Mouse (Mus musculus) heart, adult 11 months (tissue): ENCODE data around the gene Ugcg.

Experiments
- DNase-seq: peaks from one replicate; pipeline ENCODE4 v3.0.0; 2022

Gene Ugcg

DNA sequence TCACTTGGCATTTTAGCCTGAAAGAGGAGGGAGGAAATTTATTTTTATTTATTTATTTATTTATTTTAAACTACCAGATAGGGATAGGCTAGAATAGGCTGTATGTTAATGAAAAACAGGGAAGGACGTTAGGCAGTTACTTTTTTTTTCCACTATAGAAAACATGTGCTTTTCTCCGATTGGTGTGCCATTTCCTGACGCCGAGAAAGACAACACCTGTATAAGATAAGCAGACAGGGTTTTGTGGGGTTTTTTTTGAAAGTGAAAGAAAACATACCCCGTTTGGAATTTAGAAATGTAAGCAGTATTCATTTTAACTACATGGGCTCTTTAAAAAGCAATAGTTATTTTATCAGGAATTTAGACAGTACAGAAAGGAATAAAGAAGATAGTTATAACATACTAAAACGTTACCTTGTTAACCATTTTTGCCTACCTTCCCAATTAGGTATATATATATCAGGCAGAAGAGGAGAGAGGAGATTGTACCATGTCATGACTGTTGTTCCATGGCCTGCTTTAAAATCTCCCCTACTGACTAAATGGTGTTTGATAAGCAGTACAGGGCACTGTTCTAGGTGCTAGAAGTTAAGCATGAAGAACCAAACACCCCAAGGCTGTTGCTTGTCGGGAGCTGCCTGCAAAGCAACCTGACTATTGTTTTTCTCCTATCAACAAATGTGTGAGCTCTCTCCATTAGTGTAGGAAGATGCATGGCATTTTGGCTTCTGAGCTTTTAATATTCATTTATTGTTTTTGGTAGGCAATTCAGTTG, 1.8 kb downstream of the Ugcg start:
- DNase-seq, result peak; percentile 58

GRCm38 (mm10) chr4:59194731-59195496, 5.9 kb downstream of the Ugcg start:
- DNase-seq, result peak; percentile 85

- DNase-seq, result peak; percentile 83
Measured at GRCm38 (mm10) chr4:59196346-59197077, 7.5 kb downstream of the Ugcg start.

- DNase-seq, result peak; percentile 82
Measured at GRCm38 (mm10) chr4:59197078-59197424, 8.0 kb downstream of the Ugcg start.

DNA sequence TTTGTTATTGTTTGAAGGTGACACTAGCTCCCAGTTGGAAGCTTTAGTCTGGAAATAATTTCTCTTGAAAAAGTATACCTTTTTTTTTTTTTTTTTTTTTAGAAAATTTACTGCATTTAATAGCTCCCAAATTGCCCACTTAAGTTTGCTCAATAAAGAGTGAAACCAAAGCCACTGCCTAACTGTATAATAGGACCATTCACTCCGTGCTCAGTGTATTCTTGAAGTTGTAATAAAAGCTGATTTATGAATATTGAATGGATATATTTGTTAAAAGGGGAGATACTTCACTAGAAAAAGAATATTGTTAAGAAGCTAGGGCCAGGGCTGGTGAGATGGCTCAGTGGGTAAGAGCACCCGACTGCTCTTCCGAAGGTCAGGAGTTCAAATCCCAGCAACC, 8.4 kb downstream of the Ugcg start:
- peak; percentile 13 for DNase-seq

- DNase-seq, result peak; percentile 97
Measured at GRCm38 (mm10) chr4:59199341-59199740, 10.3 kb downstream of the Ugcg start.

- DNase-seq, result peak; percentile 92
Measured at GRCm38 (mm10) chr4:59199805-59200204, 10.7 kb downstream of the Ugcg start.

- peak; percentile 65 for DNase-seq
Measured at GRCm38 (mm10) chr4:59200636-59201035, 11.6 kb downstream of the Ugcg start.

DNA sequence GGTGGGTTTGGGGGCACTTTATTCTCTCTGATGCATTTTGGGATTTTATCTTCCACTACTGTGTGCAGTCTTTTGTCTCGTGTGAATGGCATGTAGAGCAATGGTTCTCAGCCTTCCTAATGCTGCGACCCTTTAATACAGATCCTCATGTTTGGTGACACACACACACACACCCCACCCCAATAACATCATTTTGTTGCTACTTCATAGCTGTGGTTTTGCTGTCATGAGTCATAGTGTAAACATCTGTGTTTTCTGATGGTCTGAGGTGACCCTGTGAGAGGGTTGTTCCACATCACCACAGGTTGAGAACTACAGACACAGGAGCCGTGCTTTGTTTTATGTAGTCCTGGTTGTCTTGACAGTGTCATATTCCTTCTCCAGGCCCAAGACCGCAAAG, 15.6 kb downstream of the Ugcg start:
- DNase-seq, result peak; percentile 73

DNA sequence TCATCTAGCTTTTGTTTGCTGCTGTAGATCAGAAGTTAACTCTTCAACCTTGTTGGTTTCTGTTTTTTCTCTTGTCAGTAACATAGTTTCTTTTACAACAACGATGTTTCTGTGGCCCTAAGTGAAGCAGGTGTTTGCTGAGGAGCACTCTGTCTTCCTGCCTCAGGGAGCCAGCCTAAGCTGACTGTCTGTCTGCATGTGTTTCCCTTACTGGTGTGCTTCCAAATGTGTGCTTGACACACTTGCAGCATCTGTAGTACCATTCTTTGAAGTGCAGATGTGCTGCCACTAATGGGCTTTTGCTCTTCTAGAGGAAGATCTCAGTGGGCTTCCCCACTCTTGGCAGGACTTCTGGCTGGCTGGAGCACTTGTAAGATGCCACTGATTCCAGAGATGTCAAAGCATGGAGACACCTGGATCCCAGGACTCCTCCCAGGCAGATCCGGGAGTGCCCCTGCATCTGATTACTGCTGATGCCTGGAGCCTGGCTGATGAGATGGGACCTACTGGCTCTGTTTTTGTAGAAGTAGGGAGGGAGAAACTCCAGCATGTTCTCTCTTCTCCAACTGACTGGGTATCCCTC, 16.8 kb downstream of the Ugcg start:
- peak; percentile 75 for DNase-seq

- DNase-seq, result peak; percentile 49
Measured at GRCm38 (mm10) chr4:59206600-59206999, 17.5 kb downstream of the Ugcg start.

GRCm38 (mm10) chr4:59208607-59209006, 19.6 kb downstream of the Ugcg start:
- peak; percentile 29 for DNase-seq

- DNase-seq, result peak; percentile 76
Measured at GRCm38 (mm10) chr4:59211181-59211580, 22.1 kb downstream of the Ugcg start.

DNA sequence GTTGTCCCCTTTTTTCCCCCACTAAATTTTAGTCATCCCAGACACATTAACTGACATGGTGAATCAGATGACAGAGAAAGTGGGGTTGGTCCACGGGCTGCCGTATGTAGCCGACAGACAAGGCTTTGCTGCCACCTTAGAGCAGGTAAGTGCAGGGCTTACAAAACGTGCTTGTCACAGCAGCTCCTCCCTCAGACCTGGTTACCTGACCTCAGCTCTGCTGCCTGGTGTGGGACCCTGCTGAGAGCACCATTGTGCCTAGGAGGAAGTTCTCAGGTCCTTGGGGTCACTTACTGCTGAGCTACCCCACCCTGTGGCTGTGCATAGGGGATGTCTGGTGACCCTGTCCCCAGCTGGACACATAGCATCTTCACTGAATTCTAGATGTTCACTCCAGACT, 24.8 kb downstream of the Ugcg start:
- DNase-seq, result peak; percentile 53

DNA sequence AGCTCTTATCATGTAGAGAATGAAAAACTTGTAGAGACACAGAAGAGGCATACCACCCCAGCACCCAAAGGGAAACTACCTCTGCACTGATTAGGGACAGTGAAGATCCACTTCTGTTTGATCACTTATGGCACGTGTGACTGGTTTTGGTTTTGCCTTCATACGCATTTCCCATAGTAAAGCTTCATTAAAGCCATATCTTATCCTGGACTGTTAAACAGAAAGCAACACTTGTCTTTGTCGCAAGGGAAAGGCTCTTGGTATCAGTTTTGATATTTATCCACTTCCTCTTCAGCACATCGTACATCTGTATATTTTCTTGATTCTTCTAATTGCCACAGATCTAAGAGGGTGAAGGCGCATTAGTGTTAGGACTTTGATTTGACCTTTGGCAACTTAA, 25.6 kb downstream of the Ugcg start:
- no peak for DNase-seq

GRCm38 (mm10) chr4:59215585-59215984, 26.5 kb downstream of the Ugcg start:
- peak; percentile 37 for DNase-seq

GRCm38 (mm10) chr4:59217101-59217500, 28.0 kb downstream of the Ugcg start:
- DNase-seq, result no peak

DNA sequence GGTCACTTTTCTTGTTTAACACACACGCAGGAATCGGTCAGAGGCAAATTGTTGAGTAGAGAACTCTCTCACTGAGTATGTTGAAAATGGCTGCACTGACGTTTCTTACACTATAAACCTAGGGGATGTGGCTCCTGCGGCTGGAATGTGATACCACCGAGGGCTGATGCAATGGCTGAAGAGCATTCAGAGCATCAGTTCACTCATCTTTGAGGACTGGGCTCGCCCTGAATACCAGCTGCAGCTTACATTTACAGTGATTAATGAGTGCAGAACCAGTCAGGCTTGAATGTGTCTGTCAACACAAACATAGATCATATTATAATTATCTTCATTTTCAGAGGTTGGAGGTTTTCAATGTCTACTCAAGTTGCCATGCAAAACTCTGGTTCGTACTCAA, 29.1 kb downstream of the Ugcg start:
- DNase-seq, result peak; percentile 41

DNA sequence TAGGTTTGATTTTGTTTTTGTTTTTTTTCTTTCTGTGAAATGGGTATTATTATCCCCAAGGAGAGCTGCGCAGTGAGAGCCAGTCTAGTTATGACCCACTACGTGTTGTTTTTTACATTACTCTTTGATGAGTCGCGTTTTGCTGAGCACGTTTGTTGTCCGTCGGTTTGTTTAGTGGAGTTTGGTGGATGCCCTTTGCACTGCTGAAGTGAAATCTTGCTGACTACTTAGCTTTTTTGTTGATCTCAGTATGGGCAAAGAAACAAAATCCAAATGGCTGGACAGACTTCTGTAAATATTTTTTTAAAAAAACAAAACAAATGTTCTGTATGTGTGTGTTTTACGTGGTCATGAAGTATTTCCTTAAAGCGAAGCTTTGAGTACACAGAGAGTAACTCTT, 33.2 kb downstream of the Ugcg start:
- DNase-seq, result peak; percentile 41

DNA sequence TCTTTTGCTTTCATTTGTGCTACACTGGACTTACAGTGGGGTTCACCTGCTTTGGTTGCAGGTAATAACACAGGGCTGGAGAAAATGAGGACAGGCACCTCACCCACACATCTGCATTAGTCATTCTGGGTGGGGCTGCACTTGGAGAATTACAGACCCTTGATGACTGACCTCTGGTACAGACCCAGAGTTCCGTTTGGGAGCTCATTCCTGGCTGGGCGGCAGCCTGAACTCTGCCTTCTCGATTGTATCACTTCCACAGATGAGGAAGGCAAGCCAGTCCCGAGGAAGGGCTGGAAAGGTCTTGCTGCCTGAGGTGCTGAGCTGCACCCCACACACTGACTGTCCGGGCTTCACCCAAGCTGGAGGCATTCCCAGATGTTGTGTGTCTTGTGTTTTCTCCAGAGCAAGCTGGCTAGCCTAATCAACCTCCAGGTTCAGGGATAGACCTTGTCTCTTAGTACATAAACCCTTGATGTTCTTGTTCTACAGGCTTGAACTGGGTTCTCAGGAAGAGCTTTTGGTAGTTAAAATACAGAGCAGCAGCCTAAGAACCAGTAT, 34.1 kb downstream of the Ugcg start:
- peak; percentile 98 for DNase-seq

- peak; percentile 95 for DNase-seq
Measured at GRCm38 (mm10) chr4:59224889-59225288, 35.8 kb downstream of the Ugcg start.

GRCm38 (mm10) chr4:59227047-59227446, 38.0 kb downstream of the Ugcg start:
- peak; percentile 88 for DNase-seq

DNA sequence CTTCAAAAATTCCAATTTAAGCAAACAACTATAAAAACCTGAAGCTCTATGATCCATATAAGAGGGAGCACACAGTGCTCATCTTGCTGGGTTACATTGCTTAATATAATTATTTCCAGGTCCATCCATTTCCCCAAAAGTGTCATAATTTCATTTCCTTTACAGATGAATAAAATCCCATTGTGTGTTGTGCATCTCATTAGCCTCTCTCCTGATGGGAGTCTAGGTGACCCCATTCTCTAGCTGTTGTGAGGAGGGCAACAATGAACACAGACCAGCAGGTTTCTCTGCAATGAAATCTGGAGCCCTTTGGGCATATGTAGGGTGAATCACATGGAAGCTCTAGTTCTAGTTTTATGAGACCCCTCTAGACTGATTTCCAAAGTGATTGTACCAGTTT, 39.9 kb downstream of the Ugcg start:
- DNase-seq, result no peak
